Mouse (Mus musculus): ENCODE measurements at regions not wholly inside any gene's neighbourhood (a gene's known extent, or its start where the extent isn't known, plus 50 kb on each side); places are given as distances from the start of the nearest gene placed in this dataset.

DNA sequence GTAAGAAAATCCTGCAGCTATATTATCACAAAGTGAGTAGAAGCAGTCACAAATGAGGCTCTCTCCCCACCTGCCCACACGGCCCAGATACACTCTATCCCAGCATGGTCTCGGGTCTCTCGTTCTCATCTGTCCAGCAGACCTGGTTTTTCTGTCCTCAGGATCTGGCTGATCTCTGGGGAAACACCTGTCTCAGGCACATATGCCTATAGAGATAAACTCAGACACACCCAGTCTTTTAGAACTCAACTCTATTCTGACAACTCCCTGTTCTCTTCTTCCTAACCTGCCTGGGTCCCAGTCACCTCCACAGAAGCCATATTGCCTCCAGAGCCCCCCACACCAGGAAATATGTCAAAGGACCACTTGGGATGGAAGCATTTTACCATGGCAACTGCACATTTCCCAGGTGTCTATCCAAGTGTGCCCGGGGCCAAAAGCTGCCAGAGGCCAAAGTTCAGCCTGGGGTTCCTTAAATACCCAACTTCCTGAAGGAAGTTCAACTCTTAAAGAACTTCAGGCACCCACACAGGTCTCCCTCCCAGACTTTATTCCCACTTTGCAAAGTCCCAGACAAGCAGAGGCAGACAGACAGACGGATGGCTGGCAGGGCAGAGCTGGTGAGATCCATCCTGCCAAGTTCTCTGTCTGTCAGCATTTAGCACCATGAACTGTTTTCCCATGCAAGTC is 279.0 kb downstream of the Cdh26 start:
- 61% methylated on average over 5 of the region's 5 CpGs for WGBS
- Histone ChIP-seq H3K27me3 (ENCODE audit: insufficient read depth, low read length) (no peaks in the 10 kb centered on the region), H3K4me1 (ENCODE audit: insufficient read depth) (no peaks in the 10 kb centered on the region), H3K9me3 (ENCODE audit: low read depth, low read length) (no peaks in the 10 kb centered on the region), H3K27ac (ENCODE audit: low read depth) (no peak overlapping the region), H3K4me3 (ENCODE audit: low read depth, low read length) (no peak overlapping the region), H3K36me3 (ENCODE audit: insufficient read depth) (no peaks in the 10 kb centered on the region), H3K4me2 (no peak overlapping the region), H3K9ac (no peak overlapping the region)
- TF ChIP-seq CTCF (IDR thresholded peaks at IDR 0.05; ENCODE audit: low read depth) = no peak
- ATAC-seq (ENCODE audit: insufficient read depth) (no peak), DNase-seq (no peak)

DNA sequence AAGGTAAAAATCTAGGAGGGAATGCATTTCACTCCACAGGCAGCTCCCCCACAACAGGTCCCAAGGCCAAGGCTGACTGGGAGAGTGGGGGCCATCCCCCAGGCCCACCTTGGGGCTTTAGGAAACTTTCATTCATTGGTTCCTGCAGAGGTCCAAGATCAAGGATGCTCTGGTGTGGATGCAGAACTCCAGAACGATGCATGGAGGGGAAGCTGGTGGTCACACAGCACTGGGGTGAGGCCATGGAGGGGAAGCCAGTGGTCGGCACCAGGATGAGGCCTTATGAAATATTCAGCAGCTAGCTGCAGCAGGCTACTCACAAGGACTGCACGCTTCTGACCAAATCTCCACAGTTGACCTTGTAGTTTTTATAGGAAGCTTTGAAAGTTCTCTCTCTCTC is 279.7 kb downstream of the Cdh26 start:
- no peak overlapping the region for H3K4me3 ChIP-seq (ENCODE audit: low read depth, low read length)
- no peak overlapping the region for H3K4me2 ChIP-seq
- H3K4me1 ChIP-seq (ENCODE audit: insufficient read depth) = no peaks in the 10 kb centered on the region
- no peak overlapping the region for H3K9ac ChIP-seq
- no peak overlapping the region for H3K27ac ChIP-seq (ENCODE audit: low read depth)
- no peak for DNase-seq
- 75% methylated on average over 3 of the region's 3 CpGs for WGBS
- ATAC-seq (ENCODE audit: insufficient read depth) = no peak
- no peak for TF ChIP-seq CTCF (IDR thresholded peaks at IDR 0.05; ENCODE audit: low read depth)
- H3K27me3 ChIP-seq (ENCODE audit: insufficient read depth, low read length) = no peaks in the 10 kb centered on the region
- no peaks in the 10 kb centered on the region for H3K9me3 ChIP-seq (ENCODE audit: low read depth, low read length)
- no peaks in the 10 kb centered on the region for H3K36me3 ChIP-seq (ENCODE audit: insufficient read depth)

DNA sequence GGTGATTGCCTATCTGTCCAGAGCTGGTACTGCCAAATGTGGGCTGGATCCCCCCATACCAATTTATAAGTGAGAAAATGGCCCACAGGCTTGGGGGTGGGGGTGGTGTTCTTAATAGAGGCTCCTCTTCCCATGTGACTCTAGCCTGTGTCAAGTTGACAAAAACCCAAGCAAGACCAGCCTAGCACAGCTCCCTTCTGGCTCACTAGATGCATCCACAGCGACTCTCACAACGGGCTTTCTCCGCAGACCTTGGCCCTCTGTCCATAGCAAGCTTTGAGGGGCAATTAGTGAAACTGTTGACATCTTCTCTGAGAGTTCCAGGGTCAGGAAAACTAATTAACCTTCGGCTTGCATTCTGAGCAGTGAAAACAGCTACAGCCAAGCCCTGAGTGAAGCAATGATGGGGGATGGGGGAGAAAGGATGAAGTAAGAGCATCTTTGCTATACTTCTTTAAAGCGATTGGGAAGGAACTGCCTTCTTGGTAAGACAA is 281.3 kb downstream of the Cdh26 start:
- Histone ChIP-seq H3K4me2 (no peak overlapping the region), H3K9me3 (ENCODE audit: low read depth, low read length) (no peaks in the 10 kb centered on the region), H3K4me1 (ENCODE audit: insufficient read depth) (no peaks in the 10 kb centered on the region), H3K27ac (ENCODE audit: low read depth) (no peak overlapping the region), H3K4me3 (ENCODE audit: low read depth, low read length) (no peak overlapping the region), H3K36me3 (ENCODE audit: insufficient read depth) (no peaks in the 10 kb centered on the region), H3K9ac (no peak overlapping the region), H3K27me3 (ENCODE audit: insufficient read depth, low read length) (no peaks in the 10 kb centered on the region)
- no peak for DNase-seq
- WGBS = 48% methylated on average over 5 of the region's 5 CpGs
- ATAC-seq (ENCODE audit: insufficient read depth) = no peak
- TF ChIP-seq CTCF (IDR thresholded peaks at IDR 0.05; ENCODE audit: low read depth) = no peak

DNA sequence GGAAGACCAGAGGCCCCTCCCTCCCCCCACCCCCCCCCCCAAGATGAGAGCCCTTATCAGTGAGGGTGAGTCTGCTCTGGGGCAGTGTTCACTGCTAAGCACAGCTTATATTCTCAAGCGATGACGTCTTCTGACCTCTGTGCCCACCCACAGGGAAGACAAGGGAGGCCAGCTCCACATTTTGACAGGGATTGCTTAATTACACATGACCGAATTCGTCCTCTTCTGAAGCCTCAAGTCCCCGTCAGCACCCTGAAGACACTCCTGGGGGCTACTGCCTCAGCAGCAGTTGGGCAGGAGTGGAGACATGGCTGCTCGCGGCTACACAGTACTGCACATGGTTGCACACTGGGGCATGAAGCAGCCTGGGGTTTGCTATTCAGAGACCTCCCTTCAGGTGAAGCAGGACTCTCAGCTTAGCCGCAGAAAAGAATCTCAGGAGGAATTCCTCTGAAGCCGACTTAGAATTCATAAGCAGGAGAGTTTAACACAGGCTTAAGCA is 282.1 kb downstream of the Cdh26 start:
- H3K4me1 ChIP-seq (ENCODE audit: insufficient read depth) = no peaks in the 10 kb centered on the region
- no peak for ATAC-seq (ENCODE audit: insufficient read depth)
- H3K9me3 ChIP-seq (ENCODE audit: low read depth, low read length) = no peaks in the 10 kb centered on the region

DNA sequence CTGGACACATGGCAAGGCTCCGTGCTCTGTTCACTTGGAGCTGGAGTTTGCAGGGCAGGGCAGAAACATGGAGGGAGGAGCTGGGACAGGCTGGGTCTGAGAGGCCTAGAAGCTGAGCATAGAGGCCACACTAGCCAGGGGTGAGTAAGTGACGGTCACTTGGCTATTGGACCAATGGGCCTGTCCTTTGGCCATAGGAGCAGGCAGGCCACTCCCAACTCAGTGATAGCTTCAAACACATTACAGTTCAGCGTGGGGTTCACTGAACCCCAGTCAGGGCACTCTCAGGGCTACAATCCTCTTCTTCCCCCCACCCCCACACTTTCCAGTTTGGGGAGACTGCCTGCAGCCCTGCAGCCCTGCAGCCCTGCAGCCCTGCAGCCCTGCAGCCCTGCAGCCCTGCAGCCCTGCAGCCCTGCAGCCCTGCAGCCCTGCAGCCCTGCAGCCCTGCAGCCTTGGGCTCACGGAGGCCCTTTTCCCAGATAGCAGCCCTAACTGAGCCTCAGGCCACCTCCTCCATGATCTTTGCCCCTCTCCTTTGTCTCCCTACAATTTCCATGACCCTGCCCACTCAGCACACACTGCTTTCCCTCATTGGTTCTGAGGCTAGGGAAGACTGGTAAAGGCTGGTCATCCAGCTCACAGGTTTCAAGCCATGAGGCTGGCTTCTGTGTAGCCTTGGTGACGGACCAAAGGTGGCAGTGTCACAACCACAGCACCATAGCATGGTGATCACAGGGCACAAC is 285.3 kb downstream of the Cdh26 start:
- no peak overlapping the region for H3K4me2 ChIP-seq
- H3K9ac ChIP-seq = no peak overlapping the region
- H3K4me1 ChIP-seq (ENCODE audit: insufficient read depth) = no peaks in the 10 kb centered on the region
- DNase-seq (no peak), ATAC-seq (ENCODE audit: insufficient read depth) (no peak)
- H3K9me3 ChIP-seq (ENCODE audit: low read depth, low read length) = no peaks in the 10 kb centered on the region
- WGBS = 66% methylated on average over 5 of the region's 5 CpGs
- H3K27me3 ChIP-seq (ENCODE audit: insufficient read depth, low read length) = no peaks in the 10 kb centered on the region
- H3K4me3 ChIP-seq (ENCODE audit: low read depth, low read length) = no peak overlapping the region
- H3K27ac ChIP-seq (ENCODE audit: low read depth) = no peak overlapping the region
- no peak for TF ChIP-seq CTCF (IDR thresholded peaks at IDR 0.05; ENCODE audit: low read depth)
- no peaks in the 10 kb centered on the region for H3K36me3 ChIP-seq (ENCODE audit: insufficient read depth)

More for the DNA sequence above, 282.1 kb downstream of the Cdh26 start:
- Histone ChIP-seq H3K27me3 (ENCODE audit: insufficient read depth, low read length) (no peaks in the 10 kb centered on the region), H3K27ac (ENCODE audit: low read depth) (no peak overlapping the region), H3K36me3 (ENCODE audit: insufficient read depth) (no peaks in the 10 kb centered on the region), H3K9ac (no peak overlapping the region), H3K4me2 (no peak overlapping the region), H3K4me3 (ENCODE audit: low read depth, low read length) (no peak overlapping the region)
- no peak for DNase-seq
- no peak for TF ChIP-seq CTCF (IDR thresholded peaks at IDR 0.05; ENCODE audit: low read depth)
- WGBS = 41% methylated on average over 9 of the region's 9 CpGs

DNA sequence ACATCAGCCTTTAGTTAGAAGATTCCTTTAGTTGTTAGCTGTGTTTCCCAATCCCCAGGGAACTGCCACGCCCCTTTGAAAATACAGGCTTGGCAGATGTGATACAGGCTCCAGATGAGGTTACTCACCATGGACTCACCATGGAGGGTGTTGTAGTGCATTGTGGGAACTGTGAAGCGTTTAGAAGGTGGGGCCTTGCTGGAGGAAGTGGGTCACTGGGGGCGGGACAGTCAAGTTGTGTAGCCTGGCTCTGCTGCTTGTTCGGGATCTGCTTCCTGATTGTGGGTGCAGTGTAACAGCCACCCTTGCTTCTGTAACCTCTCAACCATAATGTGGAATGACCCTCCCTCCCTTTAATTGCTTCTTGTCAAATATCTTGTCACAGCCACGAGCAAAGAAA is 287.7 kb downstream of the Cdh26 start:
- no peak overlapping the region for H3K27ac ChIP-seq (ENCODE audit: low read depth)
- WGBS = 58% methylated on average over 5 of the region's 5 CpGs
- no peak overlapping the region for H3K9ac ChIP-seq
- H3K4me3 ChIP-seq (ENCODE audit: low read depth, low read length) = no peak overlapping the region
- no peak overlapping the region for H3K4me2 ChIP-seq
- TF ChIP-seq CTCF (IDR thresholded peaks at IDR 0.05; ENCODE audit: low read depth) = no peak
- H3K4me1 ChIP-seq (ENCODE audit: insufficient read depth) = no peaks in the 10 kb centered on the region
- H3K36me3 ChIP-seq (ENCODE audit: insufficient read depth) = no peaks in the 10 kb centered on the region
- H3K27me3 ChIP-seq (ENCODE audit: insufficient read depth, low read length) = no peaks in the 10 kb centered on the region
- H3K9me3 ChIP-seq (ENCODE audit: low read depth, low read length) = no peaks in the 10 kb centered on the region
- no peak for DNase-seq
- ATAC-seq (ENCODE audit: insufficient read depth) = no peak

DNA sequence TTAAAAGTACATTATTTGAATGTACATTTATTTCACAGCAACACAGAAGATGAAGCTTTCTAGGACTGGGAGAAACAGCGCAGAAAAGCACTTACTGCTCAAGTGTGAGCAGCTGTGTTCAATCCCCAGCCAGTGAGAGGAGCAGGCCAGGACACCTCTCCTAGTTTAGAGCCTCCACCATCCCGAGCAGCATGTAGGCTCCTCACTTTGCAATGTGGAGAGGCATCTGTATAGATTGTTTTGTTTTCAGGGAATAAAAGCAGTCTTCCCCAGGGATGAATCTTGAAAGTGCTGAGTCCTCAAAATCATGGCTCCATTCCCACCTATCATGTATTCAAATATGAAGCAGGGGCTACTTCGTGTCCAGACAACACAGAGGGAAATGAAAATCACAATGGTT is 293.1 kb downstream of the Cdh26 start:
- ATAC-seq (ENCODE audit: insufficient read depth) (no peak), DNase-seq (no peak)
- no peak overlapping the region for H3K27ac ChIP-seq (ENCODE audit: low read depth)
- H3K9me3 ChIP-seq (ENCODE audit: low read depth, low read length) = no peaks in the 10 kb centered on the region
- 40% methylated on average over 3 of the region's 3 CpGs for WGBS
- H3K4me2 ChIP-seq = no peak overlapping the region
- no peak for TF ChIP-seq CTCF (IDR thresholded peaks at IDR 0.05; ENCODE audit: low read depth)
- no peaks in the 10 kb centered on the region for H3K4me1 ChIP-seq (ENCODE audit: insufficient read depth)
- no peaks in the 10 kb centered on the region for H3K27me3 ChIP-seq (ENCODE audit: insufficient read depth, low read length)
- H3K36me3 ChIP-seq (ENCODE audit: insufficient read depth) = no peaks in the 10 kb centered on the region
- H3K4me3 ChIP-seq (ENCODE audit: low read depth, low read length) = no peak overlapping the region
- no peak overlapping the region for H3K9ac ChIP-seq
